Mouse (Mus musculus) stomach, postnatal 0 days (tissue): ENCODE measurements at regions not wholly inside any gene's neighbourhood (a gene's known extent, or its start where the extent isn't known, plus 50 kb on each side); places are given as distances from the start of the nearest gene placed in this dataset.

ENCODE experiments used
- ATAC-seq: fragments of 200-750 bp; cut with Nextera tagmentation; 2 replicates; pipeline ENCODE4 v1.8.0; 2017; ENCODE audit not compliant: low FRiP score, low TSS enrichment
- DNase-seq: peaks from one replicate; pipeline ENCODE4 v3.0.0-alpha.2; 2016; ENCODE audit warnings: low spot score
- H3K27ac ChIP-seq: fragments of 300-500 bp; sonication (generic); replicated peaks from 2 replicates; pipeline ENCODE4 v1.5.1; 2014; ENCODE audit warnings: mild to moderate bottlenecking, control low read depth
- H3K27me3 ChIP-seq: fragments of 300-500 bp; sonication (generic); 2 replicates; pipeline ENCODE4 v1.6.1; 2014; ENCODE audit warnings: low read length; ENCODE audit not compliant: control insufficient read depth, insufficient read depth
- H3K36me3 ChIP-seq: fragments of 300-500 bp; sonication (generic); 2 replicates; pipeline ENCODE4 v1.6.1; 2014; ENCODE audit warnings: low read length, mixed read lengths; ENCODE audit not compliant: control insufficient read depth, insufficient read depth
- H3K4me1 ChIP-seq: fragments of 300-500 bp; sonication (generic); replicated peaks from 2 replicates; pipeline ENCODE4 v1.6.1; 2014; ENCODE audit warnings: antibody characterized with exemption; ENCODE audit not compliant: control insufficient read depth, insufficient read depth
- H3K4me2 ChIP-seq: fragments of 300-500 bp; sonication (generic); replicated peaks from 2 replicates; pipeline ENCODE4 v1.6.1; 2014; ENCODE audit warnings: low read depth, mild to moderate bottlenecking, control low read depth, moderate library complexity
- H3K4me3 ChIP-seq: fragments of 300-500 bp; sonication (generic); 2 replicates; pipeline ENCODE4 v1.5.1; 2014; ENCODE audit warnings: low read depth, low read length, control low read depth
- H3K9ac ChIP-seq: fragments of 300-500 bp; sonication (generic); 2 replicates; pipeline ENCODE4 v1.6.1; 2014; ENCODE audit warnings: mild to moderate bottlenecking, low read length, control low read depth, mixed read lengths
- H3K9me3 ChIP-seq: fragments of 300-500 bp; sonication (generic); 2 replicates; pipeline ENCODE4 v1.6.1; 2016; ENCODE audit warnings: low read length; ENCODE audit not compliant: control insufficient read depth
- CTCF ChIP-seq: IDR thresholded peaks from 2 replicates; pipeline ENCODE4 v1.5.1; 2016; ENCODE audit warnings: antibody characterized with exemption, low read depth, mild to moderate bottlenecking, moderate library complexity
- EP300 ChIP-seq: optimal IDR thresholded peaks from 2 replicates; pipeline ENCODE3; 2016; ENCODE audit warnings: antibody characterized with exemption
- WGBS: fragments of 180-500 bp; shearing (Covaris S2); extraction: QIAGEN DNeasy Blood & Tissue Kit; methylation state at CpG from one replicate; pipeline ENCODE4 v1.1.7; 2014; 5-methylcytosine and 5-hydroxymethylcytosine counted together

- peak; percentile 48; the same call in 1 of the 2 replicates for ATAC-seq
- Histone ChIP-seq H3K4me2 (no peak overlapping the region), H3K4me1 (peaks cover 2% of the 10 kb centered on the region; the same call in 1 of the 2 replicates), H3K9ac (no peak overlapping the region), H3K27me3 (no peaks in the 10 kb centered on the region), H3K9me3 (no peaks in the 10 kb centered on the region), H3K36me3 (no peaks in the 10 kb centered on the region), H3K4me3 (no peak overlapping the region), H3K27ac (no peak overlapping the region)
- 68% methylated on average over 3 of the region's 3 CpGs for WGBS
- TF ChIP-seq EP300: no peak
- DNase-seq: no peak
Observed at GRCm38 (mm10) chr8:10901014-10901413, 107.2 kb downstream of the Irs2 start.

GRCm38 (mm10) chr8:10899581-10900155 is 108.6 kb downstream of the Irs2 start:
- Histone ChIP-seq H3K9me3 (no peaks in the 10 kb centered on the region), H3K27me3 (no peaks in the 10 kb centered on the region), H3K4me1 (peaks cover 2% of the 10 kb centered on the region; the same call in 1 of the 2 replicates), H3K4me3 (no peak overlapping the region), H3K27ac (no peak overlapping the region), H3K4me2 (peak overlapping the region; percentile 34), H3K9ac (no peak overlapping the region), H3K36me3 (no peaks in the 10 kb centered on the region)
- DNase-seq (no peak), ATAC-seq (no peak; the same call in 1 of the 2 replicates)
- WGBS: 10% methylated on average over 17 of the region's 17 CpGs
- TF ChIP-seq EP300 (no peak), CTCF (no peak)

GRCm38 (mm10) chr8:10898562-10899527 is 109.4 kb downstream of the Irs2 start:
- TF ChIP-seq CTCF (no peak), EP300 (no peak)
- no peak for ATAC-seq
- DNase-seq: no peak
- Histone ChIP-seq H3K27me3 (no peaks in the 10 kb centered on the region), H3K4me3 (no peak overlapping the region), H3K9me3 (no peaks in the 10 kb centered on the region), H3K4me1 (peaks cover 2% of the 10 kb centered on the region; the same call in 1 of the 2 replicates), H3K27ac (no peak overlapping the region), H3K36me3 (no peaks in the 10 kb centered on the region), H3K4me2 (peak overlapping the region; percentile 34), H3K9ac (no peak overlapping the region)
- 44% methylated on average over 16 of the region's 16 CpGs for WGBS

GRCm38 (mm10) chr8:10897573-10897972 is 110.7 kb downstream of the Irs2 start:
- no peak for DNase-seq

GRCm38 (mm10) chr8:10895178-10895577 is 113.1 kb downstream of the Irs2 start:
- DNase-seq: no peak
- Histone ChIP-seq H3K4me1 (peaks cover 2% of the 10 kb centered on the region; the same call in 1 of the 2 replicates), H3K9me3 (no peaks in the 10 kb centered on the region), H3K36me3 (no peaks in the 10 kb centered on the region), H3K4me2 (no peak overlapping the region), H3K4me3 (no peak overlapping the region), H3K27ac (no peak overlapping the region), H3K9ac (no peak overlapping the region), H3K27me3 (no peaks in the 10 kb centered on the region)
- TF ChIP-seq CTCF (no peak), EP300 (no peak)
- whole genome bisulfite sequencing: 78% methylated on average over 2 of the region's 2 CpGs
- no peak for ATAC-seq

More at GRCm38 (mm10) chr8:10897573-10897972, 110.7 kb downstream of the Irs2 start:
- 86% methylated on average over 7 of the region's 7 CpGs for WGBS
- Histone ChIP-seq H3K4me1 (peaks cover 2% of the 10 kb centered on the region; the same call in 1 of the 2 replicates), H3K4me3 (no peak overlapping the region), H3K9ac (no peak overlapping the region), H3K4me2 (no peak overlapping the region), H3K27ac (no peak overlapping the region), H3K9me3 (no peaks in the 10 kb centered on the region), H3K27me3 (no peaks in the 10 kb centered on the region), H3K36me3 (no peaks in the 10 kb centered on the region)
- no peak for TF ChIP-seq EP300
- no peak for TF ChIP-seq CTCF
- ATAC-seq: no peak

GRCm38 (mm10) chr8:10894306-10894705 is 114.0 kb downstream of the Irs2 start:
- WGBS: 69% methylated on average over 5 of the region's 5 CpGs
- DNase-seq (no peak), ATAC-seq (no peak)
- Histone ChIP-seq H3K9me3 (no peaks in the 10 kb centered on the region), H3K4me1 (no peaks in the 10 kb centered on the region), H3K9ac (no peak overlapping the region), H3K36me3 (no peaks in the 10 kb centered on the region), H3K4me2 (no peak overlapping the region), H3K4me3 (no peak overlapping the region), H3K27ac (no peak overlapping the region), H3K27me3 (no peaks in the 10 kb centered on the region)
- TF ChIP-seq EP300 (no peak), CTCF (no peak)
